Mouse (Mus musculus) stomach, postnatal 0 days (tissue): Measurements from ENCODE around the gene Fam118a. TPM values are rescaled to one million over a fixed set of nuclear protein-coding genes. Genes with fewer than 3 reads are reported as not detected.

Experiments used
- ATAC-seq: fragments of 200-750 bp; cut with Nextera tagmentation; 2 replicates; pipeline ENCODE4 v1.8.0; 2017; ENCODE audit not compliant: low FRiP score, low TSS enrichment
- DNase-seq: peaks from one replicate; pipeline ENCODE4 v3.0.0-alpha.2; 2016; ENCODE audit warnings: low spot score
- H3K27ac ChIP-seq: fragments of 300-500 bp; sonication (generic); replicated peaks from 2 replicates; pipeline ENCODE4 v1.5.1; 2014; ENCODE audit warnings: mild to moderate bottlenecking, control low read depth
- H3K27me3 ChIP-seq: fragments of 300-500 bp; sonication (generic); 2 replicates; pipeline ENCODE4 v1.6.1; 2014; ENCODE audit warnings: low read length; ENCODE audit not compliant: control insufficient read depth, insufficient read depth
- H3K36me3 ChIP-seq: fragments of 300-500 bp; sonication (generic); 2 replicates; pipeline ENCODE4 v1.6.1; 2014; ENCODE audit warnings: low read length, mixed read lengths; ENCODE audit not compliant: control insufficient read depth, insufficient read depth
- H3K4me1 ChIP-seq: fragments of 300-500 bp; sonication (generic); replicated peaks from 2 replicates; pipeline ENCODE4 v1.6.1; 2014; ENCODE audit warnings: antibody characterized with exemption; ENCODE audit not compliant: control insufficient read depth, insufficient read depth
- H3K4me2 ChIP-seq: fragments of 300-500 bp; sonication (generic); replicated peaks from 2 replicates; pipeline ENCODE4 v1.6.1; 2014; ENCODE audit warnings: low read depth, mild to moderate bottlenecking, control low read depth, moderate library complexity
- H3K4me3 ChIP-seq: fragments of 300-500 bp; sonication (generic); 2 replicates; pipeline ENCODE4 v1.5.1; 2014; ENCODE audit warnings: low read depth, low read length, control low read depth
- H3K9ac ChIP-seq: fragments of 300-500 bp; sonication (generic); 2 replicates; pipeline ENCODE4 v1.6.1; 2014; ENCODE audit warnings: mild to moderate bottlenecking, low read length, control low read depth, mixed read lengths
- H3K9me3 ChIP-seq: fragments of 300-500 bp; sonication (generic); 2 replicates; pipeline ENCODE4 v1.6.1; 2016; ENCODE audit warnings: low read length; ENCODE audit not compliant: control insufficient read depth
- CTCF ChIP-seq: IDR thresholded peaks from 2 replicates; pipeline ENCODE4 v1.5.1; 2016; ENCODE audit warnings: antibody characterized with exemption, low read depth, mild to moderate bottlenecking, moderate library complexity
- EP300 ChIP-seq: optimal IDR thresholded peaks from 2 replicates; pipeline ENCODE3; 2016; ENCODE audit warnings: antibody characterized with exemption
- WGBS: fragments of 180-500 bp; shearing (Covaris S2); extraction: QIAGEN DNeasy Blood & Tissue Kit; methylation state at CpG from one replicate; pipeline ENCODE4 v1.1.7; 2014; 5-methylcytosine and 5-hydroxymethylcytosine counted together
- polyA plus RNA-seq: library from polyadenylated mRNA; unstranded; fragments of >200 nt; fragmentation: Nextera tagmentation; extraction: Ambion mirVana; gene quantifications from 2 replicates; pipeline ENCODE4 v1.2.1, GENCODE M21; 2015

The Fam118a gene
- polyA plus RNA-seq, 1 experiment from 2014 or later = 18.3 TPM

DNA sequence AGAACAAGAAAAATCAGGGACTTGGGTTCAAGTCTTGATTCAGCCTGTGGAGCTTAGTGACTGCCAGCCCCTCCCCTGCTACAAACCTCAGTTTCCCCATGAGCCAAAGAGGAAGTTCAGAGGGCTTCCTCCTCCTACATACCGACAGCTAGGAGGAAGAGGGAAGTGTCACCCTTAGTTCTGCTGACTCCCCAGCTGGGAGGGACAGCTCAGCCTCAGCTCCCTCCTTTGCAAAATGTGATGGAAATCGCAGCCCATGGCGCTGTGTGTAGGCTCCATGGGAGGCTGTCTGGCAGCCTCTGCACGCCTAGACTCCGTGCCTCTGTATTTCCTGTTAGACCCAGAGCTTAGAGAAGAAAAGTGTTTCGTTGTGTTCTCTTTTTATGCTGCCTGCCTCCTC lies 34.2 kb upstream of the Fam118a start:
- Histone ChIP-seq H3K36me3 (no peaks in the 10 kb centered on the region), H3K9ac (no peak overlapping the region; the same call in 1 of the 2 replicates), H3K4me1 (no peaks in the 10 kb centered on the region), H3K4me2 (no peak overlapping the region), H3K27me3 (no peaks in the 10 kb centered on the region), H3K27ac (peak overlapping the region; percentile 75), H3K4me3 (no peak overlapping the region), H3K9me3 (no peaks in the 10 kb centered on the region)
- WGBS = 18% methylated on average over 6 of the region's 6 CpGs
- TF ChIP-seq EP300 (no peak), CTCF (no peak)
- no peak for DNase-seq
- ATAC-seq = no peak

GRCm38 (mm10) chr15:84995041-84995440 lies 33.7 kb upstream of the Fam118a start:
- TF ChIP-seq EP300 = no peak
- TF ChIP-seq CTCF = no peak
- no peaks in the 10 kb centered on the region for H3K36me3 ChIP-seq
- H3K9ac ChIP-seq = no peak overlapping the region; the same call in 1 of the 2 replicates
- no peak overlapping the region for H3K4me2 ChIP-seq
- ATAC-seq (no peak; the same call in 1 of the 2 replicates), DNase-seq (no peak)
- no peak overlapping the region for H3K4me3 ChIP-seq
- no peaks in the 10 kb centered on the region for H3K9me3 ChIP-seq
- no peaks in the 10 kb centered on the region for H3K4me1 ChIP-seq
- no peaks in the 10 kb centered on the region for H3K27me3 ChIP-seq
- WGBS = 38% methylated on average over 6 of the region's 6 CpGs
- peak overlapping the region; percentile 75 for H3K27ac ChIP-seq

DNA sequence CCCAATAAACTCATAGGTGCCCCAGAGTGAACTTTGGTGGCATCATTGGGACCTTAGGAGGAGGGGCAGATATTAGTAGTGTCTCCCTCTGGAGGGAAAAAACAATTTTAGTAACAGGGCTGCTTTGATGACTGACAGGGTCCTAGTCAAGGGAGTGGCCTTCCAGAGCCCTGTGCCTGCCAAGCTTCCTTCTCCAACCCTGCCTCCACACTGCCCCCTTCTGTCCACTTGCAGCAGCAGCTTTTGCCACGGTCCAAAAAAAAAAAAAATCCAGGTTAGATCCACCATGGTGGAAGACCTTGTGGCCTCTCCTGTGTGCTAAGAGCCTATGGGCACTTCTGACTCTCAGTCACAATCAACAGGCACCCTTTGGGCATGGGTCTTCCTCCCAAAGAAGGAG lies 32.8 kb upstream of the Fam118a start:
- Histone ChIP-seq H3K27me3 (no peaks in the 10 kb centered on the region), H3K9me3 (no peaks in the 10 kb centered on the region), H3K36me3 (no peaks in the 10 kb centered on the region), H3K4me3 (no peak overlapping the region), H3K4me1 (no peaks in the 10 kb centered on the region), H3K27ac (no peak overlapping the region), H3K9ac (no peak overlapping the region), H3K4me2 (no peak overlapping the region)
- TF ChIP-seq CTCF (peak; percentile 83), EP300 (no peak)
- ATAC-seq = peak; percentile 49; the same call in 1 of the 2 replicates
- DNase-seq = peak; percentile 77
- 0% methylated on average over 1 of the region's 1 CpGs for WGBS

DNA sequence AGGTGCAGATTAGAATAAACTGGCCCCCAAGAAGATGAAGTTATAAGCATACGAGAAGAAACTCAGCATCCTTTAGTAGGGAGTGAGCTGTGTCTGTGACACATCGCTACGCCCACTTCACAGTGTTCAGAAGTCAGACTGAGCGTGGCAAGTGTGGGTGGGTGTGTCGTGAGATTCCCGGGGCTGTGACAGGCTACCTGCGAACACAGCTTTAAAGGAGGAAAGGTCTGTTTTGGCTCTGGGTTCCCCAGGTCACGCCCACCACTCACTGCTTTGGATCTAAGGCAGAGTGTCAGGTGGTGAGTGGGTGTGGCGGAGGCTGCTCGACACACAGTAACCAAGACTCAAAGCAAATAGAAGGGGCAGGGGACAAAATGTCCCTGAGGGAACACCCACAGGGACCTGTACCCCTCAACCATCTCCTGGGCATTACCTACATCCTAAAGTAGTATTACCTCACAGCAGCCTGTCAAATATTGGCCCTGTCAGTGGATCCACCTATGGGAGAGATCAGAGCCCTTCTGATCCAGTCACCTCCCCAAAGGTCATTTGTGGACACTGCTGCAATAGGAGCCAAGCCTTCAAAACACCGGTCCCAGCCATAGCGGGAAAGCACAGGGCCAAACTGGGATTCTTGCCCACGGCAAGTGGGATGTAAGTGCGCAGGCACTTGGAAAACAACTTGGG lies 30.8 kb upstream of the Fam118a start:
- TF ChIP-seq EP300 = no peak
- TF ChIP-seq CTCF = no peak
- no peaks in the 10 kb centered on the region for H3K9me3 ChIP-seq
- H3K27me3 ChIP-seq = no peaks in the 10 kb centered on the region
- ATAC-seq (no peak), DNase-seq (no peak)
- no peaks in the 10 kb centered on the region for H3K4me1 ChIP-seq
- no peak overlapping the region for H3K27ac ChIP-seq
- no peak overlapping the region for H3K4me3 ChIP-seq
- H3K36me3 ChIP-seq = no peaks in the 10 kb centered on the region
- H3K9ac ChIP-seq = no peak overlapping the region
- H3K4me2 ChIP-seq = no peak overlapping the region
- 55% methylated on average over 14 of the region's 14 CpGs for WGBS

- WGBS = 69% methylated on average over 7 of the region's 7 CpGs
- Histone ChIP-seq H3K36me3 (no peaks in the 10 kb centered on the region), H3K4me2 (no peak overlapping the region), H3K27me3 (no peaks in the 10 kb centered on the region), H3K4me3 (no peak overlapping the region), H3K9ac (no peak overlapping the region), H3K27ac (no peak overlapping the region), H3K4me1 (no peaks in the 10 kb centered on the region), H3K9me3 (no peaks in the 10 kb centered on the region)
- no peak for TF ChIP-seq CTCF
- TF ChIP-seq EP300 = no peak
- DNase-seq (no peak), ATAC-seq (no peak)
Measured at GRCm38 (mm10) chr15:84999911-85000310, 28.8 kb upstream of the Fam118a start.

DNA sequence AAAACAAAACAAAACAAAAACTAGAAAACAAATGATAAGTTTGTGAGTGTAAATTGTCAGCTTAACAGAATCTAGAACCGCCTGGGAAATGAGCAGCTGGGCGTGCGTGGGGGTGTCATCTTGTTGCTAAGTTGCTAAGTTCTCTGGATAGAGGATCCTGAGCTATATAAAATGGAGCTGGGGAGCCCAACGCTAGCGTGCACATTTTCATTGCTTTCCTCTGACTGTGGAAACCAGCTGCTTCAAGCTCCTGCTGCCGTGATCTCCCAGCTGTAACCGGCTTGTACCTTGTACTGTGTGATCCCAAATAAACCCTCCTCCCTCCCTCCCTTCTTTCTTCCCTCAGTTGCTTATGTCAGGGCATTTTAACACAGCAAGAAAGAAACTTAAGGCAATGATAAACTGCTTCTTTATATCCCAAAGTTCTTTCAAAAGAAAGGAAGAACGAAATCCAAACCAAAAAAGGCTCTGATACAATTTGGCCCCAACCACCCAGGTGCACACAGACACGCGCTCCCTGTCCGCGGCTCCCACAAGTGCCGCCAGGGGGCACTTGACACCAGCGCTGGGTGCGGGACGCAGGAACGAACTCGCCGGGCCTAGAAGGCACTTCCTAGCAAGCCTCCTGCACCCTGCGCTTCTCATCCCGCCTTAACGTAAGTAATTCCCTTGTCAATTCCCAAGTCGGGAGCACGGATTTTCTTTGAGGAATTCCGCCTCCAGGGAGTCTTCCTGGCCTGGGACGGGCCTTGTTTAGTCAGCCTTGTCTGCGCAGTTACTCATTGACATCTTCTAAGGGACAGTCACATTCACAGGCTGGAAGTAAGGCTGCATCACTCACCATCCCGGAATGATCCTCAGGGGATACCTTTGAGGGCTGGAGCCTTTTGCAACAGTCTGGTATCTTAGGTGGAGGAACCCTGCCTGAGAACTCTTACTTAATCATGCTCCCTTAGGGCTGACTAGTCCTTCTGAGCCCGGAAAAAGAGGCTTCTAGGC lies 27.5 kb upstream of the Fam118a start:
- H3K27ac ChIP-seq = no peak overlapping the region
- H3K9ac ChIP-seq = no peak overlapping the region
- WGBS = 18% methylated on average over 29 of the region's 29 CpGs
- H3K9me3 ChIP-seq = no peaks in the 10 kb centered on the region
- peak; percentile 87 for DNase-seq
- H3K4me1 ChIP-seq = no peaks in the 10 kb centered on the region
- H3K4me2 ChIP-seq = no peak overlapping the region
- TF ChIP-seq EP300 (no peak), CTCF (peak; percentile 98)
- H3K27me3 ChIP-seq = no peaks in the 10 kb centered on the region
- peak; percentile 86 for ATAC-seq
- H3K36me3 ChIP-seq = no peaks in the 10 kb centered on the region
- H3K4me3 ChIP-seq = no peak overlapping the region
